Mouse (Mus musculus): Measurements from ENCODE around the gene Tra2a. TPM values are rescaled to one million over a fixed set of nuclear protein-coding genes. Genes with fewer than 3 reads are reported as not detected.

Tra2a gene
- polyA plus RNA-seq, 1 experiment from 2014 or later = 63.0 TPM

- H3K36me3 ChIP-seq = peaks cover 44% of the 10 kb centered on the region
- H3K9me3 ChIP-seq (replicated peaks) = no peaks in the 10 kb centered on the region
- WGBS (ENCODE audit: insufficient replicate concordance) = 34% methylated on average over 8 of the region's 8 CpGs
- H3K9ac ChIP-seq = no peak overlapping the region
- H3K4me2 ChIP-seq = peak overlapping the region; percentile 42
- peak overlapping the region; percentile 64 for H3K27ac ChIP-seq
- H3K4me3 ChIP-seq = peak overlapping the region; percentile 2; the same call in 1 of the 2 replicates
- peaks cover 65% of the 10 kb centered on the region for H3K4me1 ChIP-seq
- H3K27me3 ChIP-seq (replicated peaks) = no peaks in the 10 kb centered on the region
- ATAC-seq = no peak
These were observed 55.4 kb downstream of the Tra2a start for GRCm38 (mm10) chr6:49208297-49208930.

GRCm38 (mm10) chr6:49206416-49206815 is 57.4 kb downstream of the Tra2a start:
- H3K4me3 ChIP-seq = no peak overlapping the region
- WGBS (ENCODE audit: insufficient replicate concordance) = 91% methylated on average over 1 of the region's 1 CpGs
- H3K27me3 ChIP-seq (replicated peaks) = no peaks in the 10 kb centered on the region
- peaks cover 45% of the 10 kb centered on the region for H3K36me3 ChIP-seq
- H3K4me1 ChIP-seq = peaks cover 46% of the 10 kb centered on the region
- no peaks in the 10 kb centered on the region for H3K9me3 ChIP-seq (replicated peaks)
- no peak overlapping the region for H3K9ac ChIP-seq
- ATAC-seq = no peak
- no peak overlapping the region for H3K4me2 ChIP-seq
- H3K27ac ChIP-seq = no peak overlapping the region

GRCm38 (mm10) chr6:49195188-49195587 is 68.6 kb downstream of the Tra2a start:
- WGBS (ENCODE audit: insufficient replicate concordance) = 91% methylated on average over 10 of the region's 10 CpGs
- peaks cover 8% of the 10 kb centered on the region; the same call in 1 of the 2 replicates for H3K9me3 ChIP-seq (replicated peaks)
- no peak overlapping the region for H3K9ac ChIP-seq
- no peak overlapping the region for H3K27ac ChIP-seq
- H3K4me3 ChIP-seq = no peak overlapping the region
- peaks cover 8% of the 10 kb centered on the region; the same call in 1 of the 2 replicates for H3K4me1 ChIP-seq
- H3K4me2 ChIP-seq = no peak overlapping the region
- H3K27me3 ChIP-seq (replicated peaks) = no peaks in the 10 kb centered on the region
- H3K36me3 ChIP-seq = peaks cover 53% of the 10 kb centered on the region
- ATAC-seq = no peak

GRCm38 (mm10) chr6:49194536-49194935 is 69.3 kb downstream of the Tra2a start:
- ATAC-seq = no peak
- H3K9ac ChIP-seq = no peak overlapping the region
- no peak overlapping the region for H3K27ac ChIP-seq
- H3K27me3 ChIP-seq (replicated peaks) = no peaks in the 10 kb centered on the region
- H3K4me2 ChIP-seq = no peak overlapping the region
- peaks cover 54% of the 10 kb centered on the region for H3K36me3 ChIP-seq
- 87% methylated on average over 4 of the region's 4 CpGs for WGBS (ENCODE audit: insufficient replicate concordance)
- H3K9me3 ChIP-seq (replicated peaks) = peaks cover 8% of the 10 kb centered on the region; the same call in 1 of the 2 replicates
- H3K4me1 ChIP-seq = peaks cover 8% of the 10 kb centered on the region; the same call in 1 of the 2 replicates
- H3K4me3 ChIP-seq = no peak overlapping the region

Other genes starting within 250 kb of the Tra2a start
- 0.17 and 0.36 TPM in 2 replicates for gene Gpnmb, start 227.5 kb downstream of the Tra2a start, polyA plus RNA-seq (2016; fragmentation: Nextera tagmentation; extraction: Ambion mirVana)
- 47.9 and 52.9 TPM in 2 replicates for gene Malsu1, start 190.2 kb downstream of the Tra2a start, polyA plus RNA-seq (2016; fragmentation: Nextera tagmentation; extraction: Ambion mirVana)
- gene Igf2bp3, start 49.1 kb downstream of the Tra2a start, polyA plus RNA-seq (2016; fragmentation: Nextera tagmentation; extraction: Ambion mirVana) = 32.0 and 33.7 TPM in 2 replicates
- 3.2 and 4.3 TPM in 2 replicates for gene Ccdc126, start 55.2 kb upstream of the Tra2a start, polyA plus RNA-seq (2016; fragmentation: Nextera tagmentation; extraction: Ambion mirVana)
- gene Fam221a, start 103.7 kb upstream of the Tra2a start, polyA plus RNA-seq (2016; fragmentation: Nextera tagmentation; extraction: Ambion mirVana) = 3.3 TPM in 2 replicates
- not detected in 2 replicates for gene Stk31, start 131.6 kb upstream of the Tra2a start, polyA plus RNA-seq (2016; fragmentation: Nextera tagmentation; extraction: Ambion mirVana)